Comparison of ENCODE assay signal across 21 mouse cellular contexts in the genomic region with DNA sequence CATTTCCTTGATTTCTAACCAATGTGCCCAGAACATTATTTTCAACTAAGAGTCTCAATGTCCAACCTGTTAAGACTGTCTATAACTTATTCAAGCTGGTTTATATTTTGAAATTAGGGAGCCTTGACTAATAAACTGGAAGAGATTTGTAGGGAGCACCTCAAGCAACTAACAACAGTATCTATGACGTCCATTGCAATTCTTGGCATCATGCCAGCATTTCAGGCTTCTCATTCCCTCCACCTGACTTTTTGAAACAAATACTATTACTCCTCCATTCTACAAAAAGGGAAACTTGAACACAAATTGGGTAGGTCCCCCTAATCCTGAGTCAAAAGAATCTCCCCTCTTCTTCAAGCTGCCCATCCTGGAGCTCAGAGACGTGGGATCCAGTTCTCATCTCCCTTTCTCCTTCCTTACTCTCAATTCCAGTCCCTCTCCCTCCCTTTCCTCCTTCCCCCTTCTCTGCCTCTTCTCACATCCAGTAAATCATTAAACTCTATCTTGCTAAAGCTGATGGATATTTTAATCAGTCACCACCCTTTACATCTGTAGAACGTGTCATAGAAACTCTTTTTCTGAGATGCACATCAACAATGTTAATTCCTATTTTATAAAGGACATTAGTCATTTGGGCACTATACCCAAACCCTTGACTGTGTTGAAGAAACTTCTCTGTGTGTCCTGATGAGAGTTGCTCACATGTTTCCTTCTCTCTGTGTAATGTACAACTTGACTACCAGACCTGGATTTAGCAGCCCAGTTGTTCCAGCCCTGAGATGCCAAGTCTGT. TPM values are rescaled to one million over a fixed set of nuclear protein-coding genes. Genes with fewer than 3 reads are reported as not detected.
DNase-seq lines count a peak whose midpoint lies in the region; ATAC-seq lines count a peak whose summit lies in the region.
"Had no signal": no experiment of that assay in that cellular context is flagged by ENCODE, and none has a peak within 500 bp of the region (broad histone marks: within the 10 kb centered on the region; RNA-seq: fewer than 3 reads in every experiment).

No protein-coding gene starts in this region.

- no peak overlapping the region for H3K9ac ChIP-seq in kidney, embryonic 15.5 days
- no peak overlapping the region for H3K9ac ChIP-seq in midbrain, embryonic 14.5 days (replicated peaks; ENCODE audit: low read length)
- H3K9ac ChIP-seq in midbrain, embryonic 15.5 days, result no peak overlapping the region
- no peak overlapping the region for H3K9ac ChIP-seq in intestine, embryonic 15.5 days
- H3K9ac ChIP-seq: forebrain, postnatal 0 days; liver, embryonic 12.5 days; lung, embryonic 15.5 days; neural tube, embryonic 15.5 days; stomach, embryonic 15.5 days had no signal

- no peak overlapping the region for H3K4me2 ChIP-seq in kidney, embryonic 15.5 days
- no peak overlapping the region for H3K4me2 ChIP-seq in midbrain, embryonic 14.5 days (ENCODE audit: low read length)
- H3K4me2 ChIP-seq in midbrain, embryonic 15.5 days, result no peak overlapping the region
- H3K4me2 ChIP-seq in intestine, embryonic 15.5 days (replicated peaks), result no peak overlapping the region
- H3K4me2 ChIP-seq: liver, embryonic 12.5 days; lung, embryonic 15.5 days; neural tube, embryonic 15.5 days; stomach, embryonic 15.5 days had no signal

- H3K9me3 ChIP-seq in kidney, embryonic 15.5 days (replicated peaks), result no peaks in the 10 kb centered on the region
- H3K9me3 ChIP-seq in midbrain, embryonic 14.5 days (ENCODE audit: control insufficient read depth, low read length), result no peaks in the 10 kb centered on the region
- no peaks in the 10 kb centered on the region for H3K9me3 ChIP-seq in midbrain, embryonic 15.5 days
- H3K9me3 ChIP-seq in intestine, embryonic 15.5 days, result no peaks in the 10 kb centered on the region
- H3K9me3 ChIP-seq: forebrain, embryonic 10.5 days; liver, embryonic 12.5 days; lung, embryonic 15.5 days; neural tube, embryonic 15.5 days; stomach, embryonic 15.5 days had no signal

- WGBS in kidney, embryonic 15.5 days, result 53% methylated on average over 3 of the region's 3 CpGs
- WGBS in midbrain, embryonic 14.5 days, result 74% methylated on average over 3 of the region's 3 CpGs
- 75% methylated on average over 3 of the region's 3 CpGs for WGBS in midbrain, embryonic 15.5 days
- 66% methylated on average over 3 of the region's 3 CpGs for WGBS in intestine, embryonic 15.5 days

- H3K4me1 ChIP-seq in kidney, embryonic 15.5 days, result no peaks in the 10 kb centered on the region
- no peaks in the 10 kb centered on the region for H3K4me1 ChIP-seq in midbrain, embryonic 14.5 days (ENCODE audit: control insufficient read depth, insufficient read depth, low read length)
- H3K4me1 ChIP-seq in midbrain, embryonic 15.5 days, result no peaks in the 10 kb centered on the region
- no peaks in the 10 kb centered on the region for H3K4me1 ChIP-seq in intestine, embryonic 15.5 days (replicated peaks)
- H3K4me1 ChIP-seq: forebrain, embryonic 10.5 days; liver, embryonic 12.5 days; neural tube, embryonic 15.5 days; stomach, embryonic 15.5 days had no signal

- H3K27ac ChIP-seq in kidney, embryonic 15.5 days, result no peak overlapping the region
- H3K27ac ChIP-seq in midbrain, embryonic 14.5 days (replicated peaks; ENCODE audit: low read depth, low read length), result no peak overlapping the region
- H3K27ac ChIP-seq in midbrain, embryonic 15.5 days, result no peak overlapping the region
- no peak overlapping the region for H3K27ac ChIP-seq in intestine, embryonic 15.5 days
- H3K27ac ChIP-seq: forebrain, embryonic 10.5 days; liver, embryonic 12.5 days; neural tube, embryonic 15.5 days; stomach, embryonic 15.5 days had no signal

- no peak overlapping the region for H3K4me3 ChIP-seq in kidney, embryonic 15.5 days (replicated peaks)
- no peak overlapping the region for H3K4me3 ChIP-seq in midbrain, embryonic 14.5 days (replicated peaks; ENCODE audit: low read depth, low read length)
- no peak overlapping the region for H3K4me3 ChIP-seq in midbrain, embryonic 15.5 days
- H3K4me3 ChIP-seq in intestine, embryonic 15.5 days (replicated peaks), result no peak overlapping the region
- H3K4me3 ChIP-seq: forebrain, embryonic 10.5 days; liver, embryonic 12.5 days; lung, embryonic 15.5 days; neural tube, embryonic 15.5 days; stomach, embryonic 15.5 days had no signal

- H3K27me3 ChIP-seq in kidney, embryonic 15.5 days, result no peaks in the 10 kb centered on the region
- no peaks in the 10 kb centered on the region for H3K27me3 ChIP-seq in midbrain, embryonic 14.5 days (ENCODE audit: control insufficient read depth, insufficient read depth, low read length)
- no peaks in the 10 kb centered on the region for H3K27me3 ChIP-seq in midbrain, embryonic 15.5 days (replicated peaks)
- H3K27me3 ChIP-seq in intestine, embryonic 15.5 days (replicated peaks), result no peaks in the 10 kb centered on the region
- H3K27me3 ChIP-seq: liver, embryonic 12.5 days; lung, embryonic 15.5 days; neural tube, embryonic 15.5 days; Patski; stomach, embryonic 15.5 days had no signal

- no peaks in the 10 kb centered on the region for H3K36me3 ChIP-seq in kidney, embryonic 15.5 days
- no peaks in the 10 kb centered on the region for H3K36me3 ChIP-seq in midbrain, embryonic 14.5 days (ENCODE audit: control insufficient read depth, insufficient read depth, low read length)
- H3K36me3 ChIP-seq in midbrain, embryonic 15.5 days (replicated peaks), result no peaks in the 10 kb centered on the region
- H3K36me3 ChIP-seq in intestine, embryonic 15.5 days, result no peaks in the 10 kb centered on the region
- H3K36me3 ChIP-seq: forebrain, embryonic 10.5 days; liver, embryonic 12.5 days; lung, embryonic 15.5 days; neural tube, embryonic 15.5 days; stomach, embryonic 15.5 days had no signal

- no peak for ATAC-seq in kidney, embryonic 15.5 days (replicated peaks; ENCODE audit: low FRiP score)
- no peak for ATAC-seq in midbrain, embryonic 14.5 days (ENCODE audit: low FRiP score, low TSS enrichment)
- no peak for ATAC-seq in midbrain, embryonic 15.5 days (replicated peaks)
- ATAC-seq in intestine, embryonic 15.5 days, result no peak
- ATAC-seq: forebrain, postnatal 0 days; hindbrain, embryonic 16.5 days; liver, embryonic 12.5 days; midbrain, embryonic 16.5 days had no signal

- DNase-seq in kidney, adult 18-20 months, result peak; percentile 21
- DNase-seq in midbrain, embryonic 14.5 days, result peak; percentile 8
- peak; percentile 12 for DNase-seq in kidney, postnatal 10 days
- DNase-seq in cerebellum, adult 9-11 months, result no peak
- DNase-seq: cerebellum, adult 11 months; embryo, embryonic 11 days; forebrain, postnatal 0 days; gastrocnemius, postnatal 36 days; left cerebral cortex, postnatal 4 days; thymus, adult 2 months had no signal

RNA-seq across cellular contexts. Expression of a gene that starts 50.4 kb away (rescaled TPM):
- 23.9 and 25.9 TPM in 2 replicates for polyA plus RNA-seq in kidney, embryonic 15.5 days (2015; fragmentation: Nextera tagmentation; extraction: Ambion mirVana)
- polyA plus RNA-seq in midbrain, embryonic 14.5 days (2014; fragmentation: Nextera tagmentation; extraction: Ambion mirVana), result 32.1 and 45.7 TPM in 2 replicates
- polyA plus RNA-seq in midbrain, embryonic 15.5 days (2015; fragmentation: Nextera tagmentation; extraction: Ambion mirVana), result 30.4 and 33.2 TPM in 2 replicates
- 26.2 and 31.0 TPM in 2 replicates for polyA plus RNA-seq in intestine, embryonic 15.5 days (2015; fragmentation: Nextera tagmentation; extraction: Ambion mirVana)
